14 mouse cellular contexts compared by ENCODE assay signal in the genomic region with DNA sequence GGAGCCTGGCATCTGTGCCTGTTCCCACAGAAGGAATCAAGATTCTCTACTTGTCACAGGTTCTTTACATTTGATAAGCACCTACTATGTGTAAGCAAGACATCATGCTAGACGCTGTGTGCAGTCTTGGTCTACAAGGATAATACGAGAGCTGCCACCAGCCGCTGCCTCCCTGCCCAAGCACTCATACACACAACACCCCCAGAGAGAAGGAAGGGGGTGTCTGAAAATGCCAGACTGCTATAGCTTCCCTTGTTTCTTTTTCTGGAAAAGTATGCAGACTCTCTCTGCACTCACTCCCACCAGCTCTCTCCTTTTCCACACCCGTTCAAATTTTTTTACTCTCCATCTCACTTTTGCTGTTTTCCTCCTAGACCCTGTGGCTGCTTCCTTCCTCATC. TPM values are rescaled to one million over a fixed set of nuclear protein-coding genes. Genes with fewer than 3 reads are reported as not detected.
A peak's percentile ranks its signal among the peaks of the same experiment; 100 is the strongest.
DNase-seq lines count a peak whose midpoint lies in the region; ATAC-seq lines count a peak whose summit lies in the region.
"Had no signal": no experiment of that assay in that cellular context is flagged by ENCODE, and none has a peak within 500 bp of the region (broad histone marks: within the 10 kb centered on the region; RNA-seq: fewer than 3 reads in every experiment).

No protein-coding gene starts in this region.

- H3K9me3 ChIP-seq in hindbrain, embryonic 13.5 days = no peaks in the 10 kb centered on the region
- no peaks in the 10 kb centered on the region for H3K9me3 ChIP-seq in neural tube, embryonic 12.5 days
- H3K9me3 ChIP-seq: embryonic facial prominence, embryonic 13.5 days had no signal

- peak overlapping the region; percentile 94 for H3K27ac ChIP-seq in hindbrain, embryonic 13.5 days
- peak overlapping the region; percentile 32 for H3K27ac ChIP-seq in neural tube, embryonic 12.5 days
- H3K27ac ChIP-seq: embryonic facial prominence, embryonic 13.5 days had no signal

- peaks cover 17% of the 10 kb centered on the region for H3K36me3 ChIP-seq in hindbrain, embryonic 13.5 days
- peaks cover 9% of the 10 kb centered on the region; the same call in 1 of the 2 replicates for H3K36me3 ChIP-seq in neural tube, embryonic 12.5 days
- H3K36me3 ChIP-seq: embryonic facial prominence, embryonic 13.5 days had no signal

- intact Hi-C loops in gastrocnemius, postnatal 36 days (cut with DNase I) = no loop called here

- peak; percentile 57 for DNase-seq in cerebellum, adult 11-12 months
- no peak for DNase-seq in cerebellum, adult 11 months
- DNase-seq in cerebellum, postnatal 10 days = peak; percentile 46 to 57
- DNase-seq in heart, adult 18-20 months = no peak
- no peak for DNase-seq in gastrocnemius, postnatal 36 days
- no peak for DNase-seq in gastrocnemius, adult 18-20 months (ENCODE audit: low spot score)
- DNase-seq: heart, adult 11 months; kidney, adult 18-20 months; lung, adult 2 months had no signal

- peak; percentile 9; the same call in 1 of the 2 replicates for ATAC-seq in hindbrain, embryonic 13.5 days (ENCODE audit: low FRiP score)
- 0 out of 2 replicates have a peak, but pooled peaks have one; percentile 0 for ATAC-seq in neural tube, embryonic 12.5 days (ENCODE audit: low FRiP score, low read depth)

- H3K27me3 ChIP-seq in hindbrain, embryonic 13.5 days = no peaks in the 10 kb centered on the region
- peaks cover 6% of the 10 kb centered on the region; the same call in 1 of the 2 replicates for H3K27me3 ChIP-seq in neural tube, embryonic 12.5 days (replicated peaks)

- peak overlapping the region; percentile 98 for H3K4me2 ChIP-seq in hindbrain, embryonic 13.5 days
- peak overlapping the region; percentile 82 for H3K4me2 ChIP-seq in neural tube, embryonic 12.5 days (replicated peaks)

- peaks cover 61% of the 10 kb centered on the region for H3K4me1 ChIP-seq in hindbrain, embryonic 13.5 days (replicated peaks)
- peaks cover 47% of the 10 kb centered on the region for H3K4me1 ChIP-seq in neural tube, embryonic 12.5 days

- peak overlapping the region; percentile 71 for H3K9ac ChIP-seq in hindbrain, embryonic 13.5 days
- H3K9ac ChIP-seq in neural tube, embryonic 12.5 days = peak overlapping the region; percentile 52
- H3K9ac ChIP-seq: embryonic facial prominence, embryonic 13.5 days had no signal

- WGBS in hindbrain, embryonic 13.5 days = 22% methylated on average over 4 of the region's 4 CpGs
- 34% methylated on average over 4 of the region's 4 CpGs for WGBS in neural tube, embryonic 12.5 days

- peak overlapping the region; percentile 77 for H3K4me3 ChIP-seq in hindbrain, embryonic 13.5 days
- H3K4me3 ChIP-seq in neural tube, embryonic 12.5 days = peak overlapping the region; percentile 59
- H3K4me3 ChIP-seq: embryonic facial prominence, embryonic 13.5 days; myocyte had no signal

RNA-seq across cellular contexts. Expression of a gene that starts 0.7 kb away (rescaled TPM):
- 294 and 312 TPM in 2 replicates for polyA plus RNA-seq in hindbrain, embryonic 13.5 days (2015; fragmentation: Nextera tagmentation; extraction: Ambion mirVana)
- 204 and 222 TPM in 2 replicates for polyA plus RNA-seq in neural tube, embryonic 12.5 days (2016; fragmentation: Nextera tagmentation; extraction: Ambion mirVana)
- not detected for total RNA-seq in heart, adult 18-20 months (2021)
- not detected for total RNA-seq in gastrocnemius, postnatal 36 days (2021)
- not detected for total RNA-seq in gastrocnemius, adult 18-20 months (2021)

RNA-seq across cellular contexts. Expression of a gene that starts 2.7 kb away (rescaled TPM):
- 25.0 and 27.1 TPM in 2 replicates for polyA plus RNA-seq in hindbrain, embryonic 13.5 days (2015; fragmentation: Nextera tagmentation; extraction: Ambion mirVana)
- polyA plus RNA-seq in neural tube, embryonic 12.5 days (2016; fragmentation: Nextera tagmentation; extraction: Ambion mirVana) = 11.9 and 12.9 TPM in 2 replicates
- 1 to 10 TPM; 1.8 to 2.2 TPM for total RNA-seq in heart, adult 18-20 months (2021)
- 1 to 10 TPM; 5.5 to 8.3 TPM for total RNA-seq in gastrocnemius, postnatal 36 days (2021)
- 10 to 100 TPM; 12.9 to 13.0 TPM for total RNA-seq in gastrocnemius, adult 18-20 months (2021)

RNA-seq across cellular contexts. Expression of a gene that starts 33.7 kb away (rescaled TPM):
- 1.0 and 1.5 TPM in 2 replicates for polyA plus RNA-seq in hindbrain, embryonic 13.5 days (2015; fragmentation: Nextera tagmentation; extraction: Ambion mirVana)
- 0.81 and 0.96 TPM in 2 replicates for polyA plus RNA-seq in neural tube, embryonic 12.5 days (2016; fragmentation: Nextera tagmentation; extraction: Ambion mirVana)
- total RNA-seq in heart, adult 18-20 months (2021) = not detected
- not detected for total RNA-seq in gastrocnemius, postnatal 36 days (2021)
- not detected for total RNA-seq in gastrocnemius, adult 18-20 months (2021)
- total RNA-seq: layer of hippocampus, postnatal 25 days had no signal
- polyA plus RNA-seq: embryonic facial prominence, embryonic 13.5 days; lung, adult 2 months had no signal

RNA-seq across cellular contexts. Expression of a gene that starts 34.3 kb away (rescaled TPM):
- 58.8 and 62.2 TPM in 2 replicates for polyA plus RNA-seq in hindbrain, embryonic 13.5 days (2015; fragmentation: Nextera tagmentation; extraction: Ambion mirVana)
- polyA plus RNA-seq in neural tube, embryonic 12.5 days (2016; fragmentation: Nextera tagmentation; extraction: Ambion mirVana) = 65.1 and 67.6 TPM in 2 replicates
- total RNA-seq in heart, adult 18-20 months (2021) = 10 to 100 TPM; 66.2 to 74.9 TPM
- 10 to 100 TPM; 34.6 to 34.7 TPM for total RNA-seq in gastrocnemius, postnatal 36 days (2021)
- total RNA-seq in gastrocnemius, adult 18-20 months (2021) = 10 to 100 TPM; 30.0 to 33.8 TPM

Comparison
In these comparisons a context has a peak if more than half of its experiments do, and no peak if none do; other contexts are left out.
1. DNase-seq: peak in cerebellum, adult 11-12 months (single experiment) and cerebellum, postnatal 10 days (2 of 2); none in cerebellum, adult 11 months (single experiment), heart, adult 18-20 months (0 of 2), gastrocnemius, postnatal 36 days (0 of 2) and gastrocnemius, adult 18-20 months (single experiment).